Mouse (Mus musculus): Measurements from ENCODE around the gene Gm3776. TPM values are rescaled to one million over a fixed set of nuclear protein-coding genes. Genes with fewer than 3 reads are reported as not detected.
"Not testable (repeated sequence)": the region's sequence is repeated elsewhere in the genome, so short reads cannot be mapped to it uniquely, and the experiment has no call there.

The Gm3776 gene
- 0.34 TPM in 1 of 2 replicates, not detected in the other for polyA plus RNA-seq (2012; rRNA removed)

DNA sequence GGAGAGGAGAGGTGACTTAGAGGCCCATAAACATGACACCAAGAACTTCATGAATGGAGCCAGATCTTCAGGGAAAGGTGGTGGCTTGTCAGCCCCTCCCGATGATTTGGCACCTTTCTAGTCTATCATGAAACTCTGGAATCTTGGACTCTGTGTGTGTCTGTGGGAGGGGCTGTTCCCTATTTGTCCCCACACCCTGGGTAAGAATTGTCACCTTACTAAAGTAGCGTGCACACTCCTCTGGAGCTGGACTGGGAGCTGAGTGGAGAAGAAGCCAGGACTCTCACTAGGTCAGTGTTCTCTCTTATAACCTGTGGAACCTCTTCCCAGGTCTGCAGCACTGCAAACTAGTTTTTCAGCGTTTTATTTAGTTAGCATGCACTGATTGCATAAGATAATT lies at the start of gene Gm3776:
TSS of gene Gm3776 (plus strand) at position 216 of the 400 bp plus-strand sequence.
- not testable (repeated sequence) for DNase-seq (ENCODE audit: low read depth)

DNA sequence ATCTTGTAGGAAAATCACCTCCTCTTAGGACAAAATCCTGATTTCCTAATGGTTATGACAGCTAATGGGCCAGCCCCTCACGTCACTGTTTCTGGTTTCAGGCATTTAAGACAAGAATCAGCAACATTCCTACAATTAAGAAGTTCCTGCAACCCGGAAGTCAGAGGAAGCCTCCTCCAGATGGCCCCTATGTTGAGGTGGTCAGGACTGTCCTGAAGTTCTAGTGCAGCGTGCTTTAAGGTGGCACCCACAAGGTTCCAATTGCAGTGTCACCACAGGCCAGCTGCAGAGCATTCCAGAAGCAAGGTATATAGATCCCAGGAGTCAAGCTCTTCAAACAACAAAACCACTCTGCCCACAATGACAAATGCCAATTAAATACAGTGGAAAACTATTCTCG lies 48.0 kb upstream of the Gm3776 start:
- DNase-seq (ENCODE audit: low read depth): no peak

DNA sequence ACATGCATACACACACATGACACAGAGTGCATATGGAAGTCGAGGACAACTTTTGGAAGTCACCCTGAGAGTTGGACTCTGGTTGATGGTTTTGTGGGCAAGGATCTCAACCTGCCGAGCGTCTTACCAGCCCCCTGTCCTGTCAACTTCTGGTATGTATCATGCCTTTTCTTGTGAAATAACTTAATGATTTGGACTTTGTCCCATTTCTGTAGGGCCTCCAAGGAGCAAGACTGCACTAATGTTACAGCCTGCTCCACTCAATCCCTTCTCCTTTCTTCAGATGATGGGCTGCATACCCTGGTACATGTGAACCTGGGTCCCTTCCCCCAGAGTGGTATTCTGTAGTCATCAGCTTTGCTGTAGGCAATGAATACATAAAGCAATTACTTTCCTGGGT lies 46.9 kb upstream of the Gm3776 start:
- DNase-seq (ENCODE audit: low read depth): no peak

DNA sequence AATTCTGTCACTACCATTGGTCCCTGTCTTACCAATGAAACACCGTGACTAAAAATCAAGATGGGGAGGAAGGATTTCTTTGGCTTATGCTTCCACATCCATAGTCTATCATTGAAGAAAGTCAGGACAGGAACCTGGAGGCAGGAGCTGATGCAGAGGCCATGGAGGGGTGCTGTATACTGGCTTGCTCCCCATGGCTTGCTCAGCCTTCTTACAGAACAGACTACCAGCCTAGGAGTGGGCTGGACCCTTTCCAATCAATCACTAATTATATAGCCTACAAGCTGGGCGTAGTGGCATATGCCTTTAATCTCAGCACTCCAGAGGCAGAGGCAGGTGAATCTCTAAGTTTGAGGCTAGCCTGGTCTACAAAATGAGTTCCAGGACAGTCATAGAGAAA lies 46.1 kb upstream of the Gm3776 start:
- DNase-seq (ENCODE audit: low read depth): no peak

DNA sequence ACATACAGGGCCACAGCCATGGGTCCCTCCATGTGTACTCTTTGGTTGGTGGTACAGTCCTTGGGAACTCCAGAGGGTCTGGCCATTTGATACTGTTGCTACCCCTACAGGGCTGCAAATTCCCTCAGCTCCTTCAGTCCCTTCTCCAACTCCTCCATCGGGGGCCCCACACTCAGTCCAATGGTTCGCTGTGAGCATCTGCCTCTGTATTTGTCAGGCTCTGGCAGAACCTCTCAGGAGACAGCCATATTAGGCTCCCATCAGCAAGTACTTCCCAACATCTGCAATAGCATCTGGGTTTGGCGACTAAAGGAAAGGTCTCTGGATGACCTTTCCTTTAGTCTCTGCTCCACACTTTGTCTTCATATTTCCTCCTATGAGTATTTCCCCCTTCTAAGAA lies 45.4 kb upstream of the Gm3776 start:
- no peak for DNase-seq (ENCODE audit: low read depth)

DNA sequence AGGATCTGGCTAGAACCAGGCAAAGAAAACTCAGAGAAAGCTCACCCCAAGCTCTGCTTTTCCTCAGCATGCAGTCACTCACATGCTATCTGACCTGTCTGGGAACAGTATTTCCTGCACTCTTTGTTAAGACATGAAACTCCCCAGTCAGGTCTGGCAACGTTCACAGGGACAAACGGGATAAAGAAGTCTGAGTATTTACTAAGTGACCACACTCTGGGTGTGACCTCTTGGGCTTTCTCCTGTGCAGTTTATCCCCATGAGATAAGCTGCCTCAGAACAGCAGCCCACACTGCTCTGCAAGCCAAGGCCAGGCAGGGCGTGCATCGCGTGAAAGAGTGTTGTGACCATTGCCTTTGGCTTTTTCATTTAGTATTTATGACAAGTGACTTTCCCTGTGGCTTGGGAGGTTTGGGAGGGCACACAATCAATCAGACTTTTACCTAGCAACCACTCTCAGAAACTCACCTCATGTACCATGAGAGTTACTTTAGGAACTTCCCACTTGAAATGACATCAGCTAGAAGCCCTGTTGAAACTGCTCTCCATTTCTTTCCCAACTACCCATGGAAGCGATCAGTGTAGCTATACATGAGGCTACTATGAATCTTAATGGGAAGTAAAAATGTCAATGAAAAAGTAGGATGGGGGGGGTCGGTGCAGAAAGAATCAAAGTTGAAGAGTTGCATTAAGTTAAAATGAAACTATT lies 44.4 kb upstream of the Gm3776 start:
- no peak for DNase-seq (ENCODE audit: low read depth)

DNA sequence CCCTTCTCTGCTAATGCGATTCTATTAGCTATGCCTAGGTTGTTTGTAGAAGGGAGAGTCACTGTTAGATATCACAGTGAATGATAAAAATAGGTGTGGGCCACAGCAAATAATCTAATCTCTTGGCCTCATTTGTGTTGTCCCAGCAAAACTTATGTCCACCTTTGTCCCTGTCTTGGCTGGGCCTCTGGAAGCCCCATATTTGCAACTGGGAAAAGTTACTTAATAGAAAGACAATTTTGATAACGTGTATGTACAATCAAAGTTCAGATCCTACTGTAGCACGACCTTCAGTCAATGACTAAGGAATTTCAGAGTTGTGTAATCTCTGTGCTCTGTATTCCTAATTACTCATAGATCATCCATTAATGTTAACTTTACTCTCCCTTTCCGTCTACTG lies 39.9 kb upstream of the Gm3776 start:
- DNase-seq (ENCODE audit: low read depth): no peak

DNA sequence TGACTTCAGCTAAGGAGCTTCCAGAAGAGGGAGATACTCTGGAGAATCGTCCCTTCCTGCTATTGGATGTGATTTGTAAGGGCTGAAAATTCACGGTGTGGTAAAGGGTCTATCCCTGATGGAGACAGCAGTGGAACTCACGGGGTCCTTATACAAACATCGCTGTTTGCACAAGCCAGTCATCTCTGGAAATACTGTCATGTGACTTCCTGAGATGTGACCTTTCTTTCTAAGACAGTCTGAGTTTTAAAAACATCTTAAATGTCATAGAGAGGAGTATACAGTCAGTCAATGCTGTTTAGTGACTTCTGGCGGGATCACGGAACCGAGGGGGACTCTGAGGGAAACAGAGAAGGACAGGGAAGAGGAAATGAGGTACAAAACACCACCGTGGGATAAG lies 34.3 kb upstream of the Gm3776 start:
- DNase-seq (ENCODE audit: low read depth): no peak

DNA sequence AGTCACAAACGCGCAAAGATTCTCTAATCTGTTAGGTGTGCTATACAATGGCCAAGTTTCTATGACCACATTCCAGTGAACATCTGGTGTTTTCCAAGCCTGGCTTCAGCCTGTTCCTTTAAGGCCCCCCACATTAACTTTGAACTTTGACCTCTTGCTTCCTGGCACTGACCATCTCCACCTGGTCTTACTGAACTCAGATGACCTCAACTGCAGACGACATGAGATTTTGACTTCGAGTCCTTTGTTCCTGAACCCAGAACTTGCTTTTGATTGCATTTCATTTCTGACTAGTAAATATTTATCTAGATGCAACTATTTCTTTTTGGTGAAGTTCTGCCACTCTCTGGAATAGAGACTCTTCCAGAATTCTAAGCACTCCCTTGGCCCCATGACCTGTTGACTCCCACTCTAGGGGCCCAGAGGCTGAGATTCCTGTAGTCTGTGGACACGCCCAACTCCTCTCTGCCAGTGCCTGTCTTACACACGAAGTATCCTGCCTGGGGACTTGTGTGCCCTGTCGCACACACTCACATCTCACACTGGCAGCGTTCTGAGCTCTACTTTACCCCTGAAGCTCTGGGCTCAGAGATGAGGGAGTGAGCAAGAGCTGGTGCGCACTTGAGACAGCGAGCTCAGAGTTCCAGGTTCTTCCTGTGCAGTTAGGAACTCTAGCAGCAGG lies 33.6 kb upstream of the Gm3776 start:
- no peak for DNase-seq (ENCODE audit: low read depth)

DNA sequence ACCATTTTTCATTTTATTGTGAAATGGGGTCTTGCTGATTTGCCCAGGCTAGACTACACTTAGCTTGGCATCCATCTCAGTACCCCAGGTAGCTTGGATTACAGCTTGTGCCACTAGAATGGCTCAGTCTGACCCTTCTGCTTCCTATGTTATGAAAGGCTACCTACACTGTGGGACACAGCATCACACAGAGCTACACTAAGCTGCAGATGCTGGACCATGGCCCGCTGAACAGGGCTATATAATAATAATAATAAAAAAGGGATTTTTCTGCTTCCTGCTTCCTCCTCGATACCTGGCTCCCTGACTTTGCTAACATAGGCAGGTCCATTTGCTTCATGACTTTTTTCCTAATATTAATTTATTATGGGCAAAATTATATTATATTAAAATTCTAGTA lies 32.5 kb upstream of the Gm3776 start:
- no peak for DNase-seq (ENCODE audit: low read depth)

DNA sequence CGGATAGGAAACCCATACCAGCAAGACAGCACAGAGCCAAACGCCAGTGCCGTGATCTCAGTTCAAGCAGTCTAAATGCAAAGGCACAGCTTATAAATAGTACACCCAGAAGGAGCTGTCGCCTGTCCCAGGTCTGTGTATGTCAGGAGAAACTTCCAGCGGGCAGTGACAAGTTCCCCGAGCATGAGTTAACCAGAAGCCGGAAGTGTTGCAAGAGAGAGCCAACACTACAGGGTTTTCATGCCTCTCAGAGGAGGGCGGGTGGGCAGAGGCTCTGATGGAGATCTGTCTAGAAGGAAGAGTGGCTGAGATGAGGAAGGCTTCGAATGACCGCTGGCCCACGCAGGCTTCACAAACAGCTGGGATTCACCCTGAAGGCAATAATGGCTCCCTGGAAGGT lies 31.6 kb upstream of the Gm3776 start:
- DNase-seq (ENCODE audit: low read depth): no peak

DNA sequence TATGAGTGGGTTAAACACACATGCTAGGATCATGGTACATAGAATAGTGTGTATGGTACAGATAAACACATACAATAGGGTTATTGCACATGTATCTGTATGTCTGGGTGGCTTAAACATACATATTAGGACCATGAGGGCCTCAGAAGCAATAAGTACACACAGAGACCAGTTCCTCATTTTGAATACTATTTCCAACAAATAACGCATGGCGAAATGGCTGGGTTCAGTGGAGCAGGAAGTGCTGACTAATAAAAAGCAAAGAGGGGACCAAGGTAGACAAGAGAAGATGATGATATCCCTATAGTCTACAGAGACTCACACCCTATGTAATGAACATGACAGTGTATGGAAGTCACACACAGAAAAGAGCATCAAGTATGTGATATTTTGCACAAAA lies 28.8 kb upstream of the Gm3776 start:
- no peak for DNase-seq (ENCODE audit: low read depth)

DNA sequence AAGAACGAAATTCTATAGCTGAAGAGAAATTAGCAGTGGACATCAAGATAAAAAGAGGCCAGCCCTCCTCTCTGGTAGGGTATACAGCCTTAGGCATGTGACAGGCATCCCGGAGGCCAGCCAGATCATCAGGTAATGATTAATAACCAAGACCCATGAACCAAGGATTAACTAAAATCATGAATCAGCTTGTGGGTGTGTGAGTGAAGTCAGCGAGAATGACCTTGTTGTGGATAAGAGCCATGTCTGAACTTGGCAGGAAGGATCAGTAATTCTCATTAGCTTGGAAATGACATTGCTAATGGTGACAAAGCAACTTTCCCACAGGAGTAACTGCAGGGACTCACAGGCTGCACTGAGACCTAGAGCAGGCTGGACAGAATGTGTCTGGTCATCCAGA lies 27.3 kb upstream of the Gm3776 start:
- not testable (repeated sequence) for DNase-seq (ENCODE audit: low read depth)

DNA sequence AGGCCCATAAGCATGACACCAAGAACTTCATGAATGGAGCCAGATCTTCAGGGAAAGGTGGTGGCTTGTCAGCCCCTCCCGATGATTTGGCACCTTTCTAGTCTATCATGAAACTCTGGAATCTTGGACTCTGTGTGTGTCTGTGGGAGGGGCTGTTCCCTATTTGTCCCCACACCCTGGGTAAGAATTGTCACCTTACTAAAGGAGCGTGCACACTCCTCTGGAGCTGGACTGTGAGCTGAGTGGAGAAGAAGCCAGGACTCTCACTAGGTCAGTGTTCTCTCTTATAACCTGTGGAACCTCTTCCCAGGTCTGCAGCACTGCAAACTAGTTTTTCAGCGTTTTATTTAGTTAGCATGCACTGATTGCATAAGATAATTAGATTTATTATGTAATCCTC lies 26.5 kb upstream of the Gm3776 start, which contains the start of gene Gsta1:
TSS of gene Gsta1 (plus strand) at position 196 of the 400 bp plus-strand sequence.
- not testable (repeated sequence) for DNase-seq (ENCODE audit: low read depth)

DNA sequence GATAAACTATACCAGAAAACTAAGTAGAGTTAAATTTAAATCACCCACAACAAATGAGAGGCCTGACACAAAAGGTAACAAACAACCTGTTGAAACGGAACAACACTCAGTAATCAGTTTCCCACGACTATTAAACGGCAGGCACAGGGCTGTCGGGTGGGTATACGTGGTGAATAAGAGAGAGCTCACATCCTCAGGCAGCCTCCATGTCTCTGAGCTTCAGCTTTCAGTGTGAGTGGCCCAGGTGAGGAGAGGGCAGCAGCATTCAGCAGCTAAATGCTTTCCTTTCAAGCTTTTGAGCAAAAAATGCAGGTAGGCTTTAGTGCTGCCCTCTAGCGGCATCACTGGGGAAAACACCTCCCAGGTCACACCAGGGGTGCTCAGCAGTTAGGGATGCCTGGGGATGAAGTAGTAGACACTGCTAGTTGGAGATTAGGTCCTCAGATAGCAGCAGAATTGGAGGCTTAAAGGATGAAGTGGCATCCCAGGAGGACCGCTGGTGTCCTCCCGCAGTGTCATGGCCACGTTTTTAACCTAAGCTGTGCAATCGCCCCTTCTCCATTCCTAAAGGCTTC lies 23.7 kb upstream of the Gm3776 start:
- not testable (repeated sequence) for DNase-seq (ENCODE audit: low read depth)

DNA sequence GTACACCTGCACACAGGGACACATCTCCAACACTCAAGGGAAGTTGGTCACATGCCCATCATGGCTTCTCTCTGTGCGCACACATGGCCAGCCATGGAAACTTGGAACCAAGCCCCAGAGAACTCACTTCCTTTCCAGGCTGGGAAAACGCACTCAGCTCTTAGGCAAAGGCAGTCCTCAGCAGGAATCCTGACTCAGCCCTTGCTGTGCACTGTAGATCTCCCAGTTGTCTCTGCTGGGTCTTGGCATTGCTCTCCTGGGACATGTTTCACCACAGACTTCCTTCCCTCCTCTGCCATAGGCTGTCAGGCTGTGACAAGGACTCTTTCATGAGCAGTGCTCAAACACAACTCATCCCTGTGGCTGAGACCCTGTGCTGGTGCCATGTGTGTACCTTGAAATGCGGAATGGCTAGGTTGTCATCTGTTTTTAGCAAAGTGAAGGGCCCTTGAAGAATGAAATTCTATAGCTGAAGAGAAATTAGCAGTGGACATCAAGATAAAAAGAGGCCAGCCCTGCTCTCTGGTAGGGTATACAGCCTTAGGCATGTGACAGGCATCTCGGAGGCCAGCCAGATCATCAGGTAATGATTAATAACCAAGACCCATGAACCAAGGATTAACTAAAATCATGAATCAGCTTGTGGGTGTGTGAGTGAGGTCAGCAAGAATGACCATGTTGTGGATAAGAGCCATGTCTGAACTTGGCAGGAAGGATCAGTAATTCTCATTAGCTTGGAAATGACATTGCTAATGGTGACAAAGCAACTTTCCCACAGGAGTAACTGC lies 1.1 kb upstream of the Gm3776 start:
- DNase-seq (ENCODE audit: low read depth): not testable (repeated sequence)

DNA sequence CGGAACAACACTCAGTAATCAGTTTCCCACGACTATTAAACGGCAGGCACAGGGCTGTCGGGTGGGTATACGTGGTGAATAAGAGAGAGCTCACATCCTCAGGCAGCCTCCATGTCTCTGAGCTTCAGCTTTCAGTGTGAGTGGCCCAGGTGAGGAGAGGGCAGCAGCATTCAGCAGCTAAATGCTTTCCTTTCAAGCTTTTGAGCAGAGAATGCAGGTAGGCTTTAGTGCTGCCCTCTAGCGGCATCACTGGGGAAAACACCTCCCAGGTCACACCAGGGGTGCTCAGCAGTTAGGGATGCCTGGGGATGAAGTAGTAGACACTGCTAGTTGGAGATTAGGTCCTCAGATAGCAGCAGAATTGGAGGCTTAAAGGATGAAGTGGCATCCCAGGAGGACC lies 2.8 kb downstream of the Gm3776 start:
- not testable (repeated sequence) for DNase-seq (ENCODE audit: low read depth)

DNA sequence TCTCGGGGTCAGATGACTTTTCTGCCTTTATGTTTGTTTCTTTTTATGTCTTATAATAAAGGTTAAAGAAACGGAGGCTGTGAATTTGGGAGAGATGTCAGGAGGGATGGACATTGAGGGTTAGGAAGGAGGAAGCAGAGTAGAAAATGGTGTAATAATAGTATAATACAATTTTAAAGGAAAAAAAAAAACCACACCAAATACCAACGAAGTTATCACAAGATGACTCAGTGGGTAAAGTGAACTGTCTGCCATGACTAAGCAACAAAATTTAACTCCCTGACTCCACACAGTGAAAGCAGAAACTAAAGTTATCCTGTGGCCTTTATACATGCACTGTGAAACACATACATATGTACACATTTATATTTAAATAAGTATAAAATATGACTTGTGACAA lies 14.0 kb downstream of the Gm3776 start:
- not testable (repeated sequence) for DNase-seq (ENCODE audit: low read depth)

DNA sequence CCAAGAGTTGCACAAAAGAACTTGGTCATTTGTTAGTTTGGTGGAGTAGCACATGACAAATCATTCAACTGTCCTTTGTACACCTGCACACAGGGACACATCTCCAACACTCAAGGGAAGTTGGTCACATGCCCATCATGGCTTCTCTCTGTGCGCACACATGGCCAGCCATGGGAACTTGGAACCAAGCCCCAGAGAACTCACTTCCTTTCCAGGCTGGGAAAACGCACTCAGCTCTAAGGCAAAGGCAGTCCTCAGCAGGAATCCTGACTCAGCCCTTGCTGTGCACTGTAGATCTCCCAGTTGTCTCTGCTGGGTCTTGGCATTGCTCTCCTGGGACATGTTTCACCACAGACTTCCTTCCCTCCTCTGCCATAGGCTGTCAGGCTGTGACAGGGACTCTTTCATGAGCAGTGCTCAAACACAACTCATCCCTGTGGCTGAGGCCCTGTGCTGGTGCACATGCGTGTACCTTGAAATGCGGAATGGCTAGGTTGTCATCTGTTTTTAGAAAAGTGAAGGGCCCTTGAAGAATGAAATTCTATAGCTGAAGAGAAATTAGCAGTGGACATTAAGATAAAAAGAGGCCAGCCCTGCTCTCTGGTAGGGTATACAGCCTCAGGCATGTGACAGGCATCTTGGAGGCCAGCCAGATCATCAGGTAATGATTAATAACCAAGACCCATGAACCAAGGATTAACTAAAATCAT lies 25.2 kb downstream of the Gm3776 start:
- not testable (repeated sequence) for DNase-seq (ENCODE audit: low read depth)

DNA sequence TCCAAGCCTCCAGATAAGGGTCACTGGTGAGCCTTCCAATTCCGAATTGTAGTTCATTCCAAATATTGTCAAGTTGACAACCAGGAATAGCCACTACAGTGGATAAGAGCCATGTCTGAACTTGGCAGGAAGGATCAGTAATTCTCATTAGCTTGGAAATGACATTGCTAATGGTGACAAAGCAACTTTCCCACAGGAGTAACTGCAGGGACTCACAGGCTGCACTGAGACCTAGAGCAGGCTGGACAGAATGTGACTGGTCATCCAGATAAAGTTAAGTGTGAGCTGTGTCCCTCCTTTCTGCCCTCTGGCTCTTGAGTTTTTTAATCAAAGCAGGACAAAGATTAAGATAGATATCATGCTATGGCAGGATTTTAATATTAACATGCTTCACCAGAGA lies 32.1 kb downstream of the Gm3776 start:
- DNase-seq (ENCODE audit: low read depth): not testable (repeated sequence)

DNA sequence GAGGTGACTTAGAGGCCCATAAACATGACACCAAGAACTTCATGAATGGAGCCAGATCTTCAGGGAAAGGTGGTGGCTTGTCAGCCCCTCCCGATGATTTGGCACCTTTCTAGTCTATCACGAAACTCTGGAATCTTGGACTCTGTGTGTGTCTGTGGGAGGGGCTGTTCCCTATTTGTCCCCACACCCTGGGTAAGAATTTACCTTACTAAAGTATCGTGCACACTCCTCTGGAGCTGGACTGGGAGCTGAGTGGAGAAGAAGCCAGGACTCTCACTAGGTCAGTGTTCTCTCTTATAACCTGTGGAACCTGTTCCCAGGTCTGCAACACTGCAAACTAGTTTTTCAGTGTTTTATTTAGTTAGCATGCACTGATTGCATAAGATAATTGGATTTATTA lies 32.8 kb downstream of the Gm3776 start, which contains the start of gene Gm10639:
TSS of gene Gm10639 (plus strand) at position 201 of the 400 bp plus-strand sequence.
- DNase-seq (ENCODE audit: low read depth): not testable (repeated sequence)

All from gonadal fat pad, adult 2 months (tissue).